Mouse (Mus musculus) adrenal gland, adult (tissue): ENCODE data around the gene Mbd3.

Experiments
- DNase-seq, 2 experiments: peaks; one replicate each; pipeline ENCODE4 v3.0.0; 2022 to 2023; ENCODE audit warnings: low spot score in 1 of 2; ENCODE audit not compliant: inconsistent age in 2 of 2

Mbd3 gene

GRCm38 (mm10) chr10:80397524-80398173 is 1.7 kb downstream of the Mbd3 start:
- peak in 1 of 2 experiments; percentile 65 for DNase-seq

GRCm38 (mm10) chr10:80396822-80397523 is 2.4 kb downstream of the Mbd3 start:
- no peak for DNase-seq

- peak; percentile 31 to 43 for DNase-seq
Observed at GRCm38 (mm10) chr10:80395025-80395627, 4.2 kb downstream of the Mbd3 start.

GRCm38 (mm10) chr10:80392687-80393086 is 6.7 kb downstream of the Mbd3 start:
- no peak for DNase-seq

GRCm38 (mm10) chr10:80390697-80391096 is 8.7 kb downstream of the Mbd3 start:
- DNase-seq: no peak

GRCm38 (mm10) chr10:80389185-80389708 is 10.1 kb downstream of the Mbd3 start:
- DNase-seq: peak in 1 of 2 experiments; percentile 68

GRCm38 (mm10) chr10:80388731-80389130 is 10.6 kb downstream of the Mbd3 start:
- peak; percentile 35 to 54 for DNase-seq

GRCm38 (mm10) chr10:80387522-80387959 is 11.8 kb downstream of the Mbd3 start, which contains the start of gene Mex3d:
Gene Mex3d, minus strand, starts transcription at chr10:80387659.
- peak; percentile 91 to 96 for DNase-seq

- peak; percentile 57 to 70 for DNase-seq
Observed at GRCm38 (mm10) chr10:80386735-80387471, 12.4 kb downstream of the Mbd3 start.

GRCm38 (mm10) chr10:80385811-80386734 is 13.3 kb downstream of the Mbd3 start:
- peak; percentile 67 to 83 for DNase-seq

GRCm38 (mm10) chr10:80385310-80385709 is 14.0 kb downstream of the Mbd3 start:
- peak; percentile 55 to 73 for DNase-seq

- peak; percentile 25 to 57 for DNase-seq
Observed at GRCm38 (mm10) chr10:80384709-80385108, 14.6 kb downstream of the Mbd3 start.

- peak; percentile 45 to 62 for DNase-seq
Observed at GRCm38 (mm10) chr10:80384115-80384639, 15.2 kb downstream of the Mbd3 start.

GRCm38 (mm10) chr10:80383431-80383830 is 15.9 kb downstream of the Mbd3 start:
- peak; percentile 59 to 73 for DNase-seq

GRCm38 (mm10) chr10:80382641-80383365 is 16.5 kb downstream of the Mbd3 start:
- DNase-seq: peak; percentile 71 to 84

- peak; percentile 33 to 71 for DNase-seq
Observed at GRCm38 (mm10) chr10:80377716-80378115, 21.6 kb downstream of the Mbd3 start.

- peak; percentile 88 to 96 for DNase-seq
Observed at GRCm38 (mm10) chr10:80376160-80376559, 23.2 kb downstream of the Mbd3 start.

GRCm38 (mm10) chr10:80374063-80374462 is 25.3 kb downstream of the Mbd3 start:
- peak; percentile 78 to 93 for DNase-seq

- no peak for DNase-seq
Observed at GRCm38 (mm10) chr10:80372706-80373105, 26.6 kb downstream of the Mbd3 start.
